Mouse (Mus musculus): ENCODE measurements at regions not wholly inside any gene's neighbourhood (a gene's known extent, or its start where the extent isn't known, plus 50 kb on each side); places are given as distances from the start of the nearest gene placed in this dataset.

- TF ChIP-seq CTCF (IDR thresholded peaks at IDR 0.05; ENCODE audit: control insufficient read depth, insufficient read depth, insufficient read length) (no peak), FOSL1 (IDR thresholded peaks at IDR 0.05; ENCODE audit: insufficient read depth, low read length, poor library complexity, severe bottlenecking) (no peak), USF1 (IDR thresholded peaks at IDR 0.05; ENCODE audit: low read depth) (no peak), MAX (IDR thresholded peaks at IDR 0.05) (no peak), MYOD1 (IDR thresholded peaks at IDR 0.05; ENCODE audit: control insufficient read depth, insufficient read length, low read depth) (no peak), MYOG (IDR thresholded peaks at IDR 0.05; ENCODE audit: control insufficient read depth, extremely low read depth, insufficient read length) (no peak)
Observed at GRCm38 (mm10) chr4:145434071-145434470, 76.5 kb upstream of the Zfp990 start.
